9 mouse cellular contexts compared by ENCODE assay signal in the genomic region with DNA sequence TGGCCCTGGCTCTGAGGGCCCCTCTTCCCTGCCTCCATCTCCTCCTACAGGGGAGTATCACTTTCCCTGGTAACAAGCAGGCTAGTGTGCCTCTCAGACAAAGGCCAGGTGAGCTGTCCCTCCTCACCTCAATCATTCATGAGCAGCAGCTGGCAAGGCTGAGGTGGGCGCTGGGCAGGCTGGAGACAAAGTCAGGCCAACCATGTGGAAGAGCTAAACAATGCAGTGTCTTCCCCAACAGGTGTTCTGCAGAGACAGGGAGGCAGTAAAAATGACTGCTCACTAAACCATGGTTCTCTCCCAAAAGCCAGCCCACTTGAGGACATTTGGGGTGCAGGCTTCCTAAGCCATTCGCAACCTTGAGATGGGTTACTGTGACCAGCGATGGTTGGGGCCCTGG. TPM values are rescaled to one million over a fixed set of nuclear protein-coding genes. Genes with fewer than 3 reads are reported as not detected.
DNase-seq lines count a peak whose midpoint lies in the region; ATAC-seq lines count a peak whose summit lies in the region.
"Had no signal": no experiment of that assay in that cellular context is flagged by ENCODE, and none has a peak within 500 bp of the region (broad histone marks: within the 10 kb centered on the region; RNA-seq: fewer than 3 reads in every experiment).

No protein-coding gene starts in this region.

- H3K36me3 ChIP-seq in kidney, embryonic 14.5 days (ENCODE audit: control insufficient read depth, insufficient read depth, low read length): peaks cover 6% of the 10 kb centered on the region
- peaks cover 5% of the 10 kb centered on the region; the same call in 1 of the 2 replicates for H3K36me3 ChIP-seq in hindbrain, embryonic 14.5 days (replicated peaks; ENCODE audit: control insufficient read depth, insufficient read depth)
- 0 out of 2 replicates have a peak, but pooled peaks cover 4% of the 10 kb centered on the region for H3K36me3 ChIP-seq in midbrain, embryonic 13.5 days

- WGBS in kidney, embryonic 14.5 days: 65% methylated on average over 3 of the region's 3 CpGs
- 80% methylated on average over 3 of the region's 3 CpGs for WGBS in hindbrain, embryonic 14.5 days
- 84% methylated on average over 3 of the region's 3 CpGs for WGBS in midbrain, embryonic 13.5 days

- H3K27ac ChIP-seq in kidney, embryonic 14.5 days (ENCODE audit: low read depth, low read length): peak overlapping the region; percentile 100
- peak overlapping the region; percentile 97 for H3K27ac ChIP-seq in brown adipose tissue, adult 24 weeks (replicated peaks; ENCODE audit: low read depth, low read length)
- H3K27ac ChIP-seq in hindbrain, embryonic 14.5 days: peak overlapping the region; percentile 98
- H3K27ac ChIP-seq in midbrain, embryonic 13.5 days: peak overlapping the region; percentile 99

- ATAC-seq in kidney, embryonic 14.5 days (ENCODE audit: low FRiP score, low TSS enrichment): no peak
- no peak for ATAC-seq in hindbrain, embryonic 14.5 days (ENCODE audit: low FRiP score)
- no peak for ATAC-seq in midbrain, embryonic 13.5 days

- 0 out of 2 replicates have a peak overlapping the region, but pooled peaks have one; percentile 10 for H3K4me3 ChIP-seq in kidney, embryonic 14.5 days (ENCODE audit: low read length)
- H3K4me3 ChIP-seq in brown adipose tissue, adult 24 weeks (ENCODE audit: insufficient read depth, low read depth, low read length): no peak overlapping the region
- no peak overlapping the region for H3K4me3 ChIP-seq in hindbrain, embryonic 14.5 days (replicated peaks; ENCODE audit: low read length)
- no peak overlapping the region for H3K4me3 ChIP-seq in midbrain, embryonic 13.5 days (replicated peaks)

- DNase-seq in kidney, postnatal 10 days: no peak
- no peak for DNase-seq in hindbrain, embryonic 14.5 days (ENCODE audit: low spot score)
- no peak for DNase-seq in adipocyte (ENCODE audit: low spot score)
- no peak for DNase-seq in layer of hippocampus, adult 8-10 months (ENCODE audit: low spot score in 2 of 2)
- no peak for DNase-seq in left cerebral cortex, adult 11 months (ENCODE audit: low spot score)

- peak overlapping the region; percentile 100; the same call in 1 of the 2 replicates for H3K9ac ChIP-seq in kidney, embryonic 14.5 days (ENCODE audit: low read depth, low read length)
- H3K9ac ChIP-seq in hindbrain, embryonic 14.5 days: peak overlapping the region; percentile 75; the same call in 1 of the 2 replicates
- H3K9ac ChIP-seq in midbrain, embryonic 13.5 days (replicated peaks): peak overlapping the region; percentile 82

- H3K27me3 ChIP-seq in kidney, embryonic 14.5 days (ENCODE audit: control insufficient read depth, insufficient read depth, low read length): no peaks in the 10 kb centered on the region
- H3K27me3 ChIP-seq in hindbrain, embryonic 14.5 days (ENCODE audit: control insufficient read depth, insufficient read depth, low read length): no peaks in the 10 kb centered on the region
- H3K27me3 ChIP-seq in midbrain, embryonic 13.5 days: no peaks in the 10 kb centered on the region

- H3K4me1 ChIP-seq in kidney, embryonic 14.5 days (ENCODE audit: control insufficient read depth, insufficient read depth, low read length): peaks cover 31% of the 10 kb centered on the region
- peaks cover 26% of the 10 kb centered on the region for H3K4me1 ChIP-seq in brown adipose tissue, adult 24 weeks (ENCODE audit: control insufficient read depth, insufficient read depth, insufficient read length, low read length)
- peaks cover 36% of the 10 kb centered on the region for H3K4me1 ChIP-seq in hindbrain, embryonic 14.5 days (replicated peaks; ENCODE audit: control insufficient read depth, insufficient read depth, low read length)
- H3K4me1 ChIP-seq in midbrain, embryonic 13.5 days (replicated peaks): peaks cover 48% of the 10 kb centered on the region

- no peaks in the 10 kb centered on the region for H3K9me3 ChIP-seq in kidney, embryonic 14.5 days (ENCODE audit: control insufficient read depth, low read length)
- H3K9me3 ChIP-seq in hindbrain, embryonic 14.5 days (ENCODE audit: control insufficient read depth, low read length): no peaks in the 10 kb centered on the region
- no peaks in the 10 kb centered on the region for H3K9me3 ChIP-seq in midbrain, embryonic 13.5 days

- peak overlapping the region; percentile 68; the same call in 1 of the 2 replicates for H3K4me2 ChIP-seq in kidney, embryonic 14.5 days (replicated peaks; ENCODE audit: low read depth, low read length)
- H3K4me2 ChIP-seq in hindbrain, embryonic 14.5 days (replicated peaks): peak overlapping the region; percentile 74; the same call in 1 of the 2 replicates
- H3K4me2 ChIP-seq in midbrain, embryonic 13.5 days (replicated peaks): peak overlapping the region; percentile 77

RNA-seq across cellular contexts. Expression of gene Ptbp1, which starts 2.6 kb away (rescaled TPM):
- 279 and 333 TPM in 2 replicates for polyA plus RNA-seq in kidney, embryonic 14.5 days (2014; fragmentation: Nextera tagmentation; extraction: Ambion mirVana)
- polyA plus RNA-seq in brown adipose tissue, adult 24 weeks (2012; ENCODE audit: insufficient read depth, insufficient read length, missing spikeins): 45.6 and 50.5 TPM in 2 replicates
- polyA plus RNA-seq in hindbrain, embryonic 14.5 days (2014; fragmentation: Nextera tagmentation; extraction: Ambion mirVana): 59.5 and 62.6 TPM in 2 replicates
- 106 and 116 TPM in 2 replicates for polyA plus RNA-seq in midbrain, embryonic 13.5 days (2015; fragmentation: Nextera tagmentation; extraction: Ambion mirVana)
- total RNA-seq in layer of hippocampus, adult 8-10 months (2022): 10 to 100 TPM; 67.7 to 76.4 (median 73.7) TPM

RNA-seq across cellular contexts. Expression of gene Prtn3, which starts 22.6 kb away (rescaled TPM):
- 9.6 and 11.1 TPM in 2 replicates for polyA plus RNA-seq in kidney, embryonic 14.5 days (2014; fragmentation: Nextera tagmentation; extraction: Ambion mirVana)
- 1.4 and 1.7 TPM in 2 replicates for polyA plus RNA-seq in brown adipose tissue, adult 24 weeks (2012; ENCODE audit: insufficient read depth, insufficient read length, missing spikeins)
- polyA plus RNA-seq in hindbrain, embryonic 14.5 days (2014; fragmentation: Nextera tagmentation; extraction: Ambion mirVana): 10.1 and 12.8 TPM in 2 replicates
- 14.9 and 16.9 TPM in 2 replicates for polyA plus RNA-seq in midbrain, embryonic 13.5 days (2015; fragmentation: Nextera tagmentation; extraction: Ambion mirVana)
- total RNA-seq in layer of hippocampus, adult 8-10 months (2022): 1 to 10 TPM; 1.2 to 2.3 (median 1.5) TPM

RNA-seq across cellular contexts. Expression of gene Plppr3, which starts 22.8 kb away (rescaled TPM):
- polyA plus RNA-seq in kidney, embryonic 14.5 days (2014; fragmentation: Nextera tagmentation; extraction: Ambion mirVana): 58.8 and 59.7 TPM in 2 replicates
- polyA plus RNA-seq in brown adipose tissue, adult 24 weeks (2012; ENCODE audit: insufficient read depth, insufficient read length, missing spikeins): 1.3 TPM in 1 of 2 replicates, not detected in the other
- polyA plus RNA-seq in hindbrain, embryonic 14.5 days (2014; fragmentation: Nextera tagmentation; extraction: Ambion mirVana): 288 and 294 TPM in 2 replicates
- 426 and 432 TPM in 2 replicates for polyA plus RNA-seq in midbrain, embryonic 13.5 days (2015; fragmentation: Nextera tagmentation; extraction: Ambion mirVana)
- 10 to 100 TPM; 34.6 to 41.0 (median 38.0) TPM for total RNA-seq in layer of hippocampus, adult 8-10 months (2022)

RNA-seq across cellular contexts. Expression of gene Misp, which starts 30.9 kb away (rescaled TPM):
- polyA plus RNA-seq in kidney, embryonic 14.5 days (2014; fragmentation: Nextera tagmentation; extraction: Ambion mirVana): 4.1 and 9.0 TPM in 2 replicates
- not detected in 2 replicates for polyA plus RNA-seq in brown adipose tissue, adult 24 weeks (2012; ENCODE audit: insufficient read depth, insufficient read length, missing spikeins)
- 0.08 and 0.74 TPM in 2 replicates for polyA plus RNA-seq in hindbrain, embryonic 14.5 days (2014; fragmentation: Nextera tagmentation; extraction: Ambion mirVana)
- 0.36 and 0.85 TPM in 2 replicates for polyA plus RNA-seq in midbrain, embryonic 13.5 days (2015; fragmentation: Nextera tagmentation; extraction: Ambion mirVana)
- total RNA-seq in layer of hippocampus, adult 8-10 months (2022): 1 to 10 TPM in 2 of 4 experiments, not detected in 2; 1.6 to 1.9 TPM

RNA-seq across cellular contexts. Expression of gene Elane, which starts 34.4 kb away (rescaled TPM):
- not detected in 2 replicates for polyA plus RNA-seq in kidney, embryonic 14.5 days (2014; fragmentation: Nextera tagmentation; extraction: Ambion mirVana)
- not detected in 2 replicates for polyA plus RNA-seq in brown adipose tissue, adult 24 weeks (2012; ENCODE audit: insufficient read depth, insufficient read length, missing spikeins)
- 0.47 TPM in 1 of 2 replicates, not detected in the other for polyA plus RNA-seq in hindbrain, embryonic 14.5 days (2014; fragmentation: Nextera tagmentation; extraction: Ambion mirVana)
- not detected in 2 replicates for polyA plus RNA-seq in midbrain, embryonic 13.5 days (2015; fragmentation: Nextera tagmentation; extraction: Ambion mirVana)
- not detected for total RNA-seq in layer of hippocampus, adult 8-10 months (2022)
- total RNA-seq: left cerebral cortex, postnatal 10 days had no signal

Comparison
In these comparisons a context has a peak if more than half of its experiments do, and no peak if none do; other contexts are left out.
1. RNA of gene Plppr3, which starts 22.8 kb away (polyA plus RNA-seq): 426 to 432 TPM in midbrain, embryonic 13.5 days, 288 to 294 TPM in hindbrain, embryonic 14.5 days and 58.8 to 59.7 TPM in kidney, embryonic 14.5 days; 1.3 TPM in brown adipose tissue, adult 24 weeks; every median in the first group is over 10 times any median in the second.
2. Peak in every context shown above with its lines, with median percentiles within 50 percentile points of each other: H3K27ac ChIP-seq, H3K4me2 ChIP-seq and H3K9ac ChIP-seq.